In genomic region chr11:72570319-72570979, GRCm38 (mm10) we compare ENCODE assay signal across 8 mouse cellular contexts. TPM values are rescaled to one million over a fixed set of nuclear protein-coding genes. Genes with fewer than 3 reads are reported as not detected.
DNase-seq lines count a peak whose midpoint lies in the region; ATAC-seq lines count a peak whose summit lies in the region.

No protein-coding gene starts in this region.

- WGBS in hindbrain, embryonic 15.5 days: 4% methylated on average over 18 of the region's 18 CpGs

- H3K4me2 ChIP-seq in hindbrain, embryonic 15.5 days: peak overlapping the region; percentile 56

- H3K4me1 ChIP-seq in hindbrain, embryonic 15.5 days (replicated peaks): 0 out of 2 replicates have a peak, but pooled peaks cover 3% of the 10 kb centered on the region

- no peaks in the 10 kb centered on the region for H3K9me3 ChIP-seq in hindbrain, embryonic 15.5 days

- H3K9ac ChIP-seq in hindbrain, embryonic 15.5 days: peak overlapping the region; percentile 40

- H3K27me3 ChIP-seq in hindbrain, embryonic 15.5 days: no peaks in the 10 kb centered on the region

- ATAC-seq in hindbrain, embryonic 15.5 days (ENCODE audit: low FRiP score, low read depth): peak; percentile 86

- H3K36me3 ChIP-seq in hindbrain, embryonic 15.5 days: no peaks in the 10 kb centered on the region

- H3K4me3 ChIP-seq in hindbrain, embryonic 15.5 days: peak overlapping the region; percentile 35

- DNase-seq in WW6 (ENCODE audit: low read depth, low spot score): peak; percentile 77
- peak; percentile 81 to 88 for DNase-seq in cerebellum, postnatal 36 days
- DNase-seq in frontal cortex, postnatal 36 days (ENCODE audit: low spot score in 2 of 2): peak; percentile 84 to 85
- peak; percentile 76 to 78 for DNase-seq in layer of hippocampus, postnatal 36 days
- peak; percentile 91 for DNase-seq in lung, postnatal 36 days
- peak; percentile 95 for DNase-seq in retina, embryonic 14.5 days (ENCODE audit: low spot score)
- DNase-seq in thymus, postnatal 36 days: peak; percentile 76 to 79

- 0 out of 2 replicates have a peak overlapping the region, but pooled peaks have one; percentile 15 for H3K27ac ChIP-seq in hindbrain, embryonic 15.5 days (replicated peaks)

RNA-seq across cellular contexts. Expression of gene Spns3, which starts 20.1 kb away (rescaled TPM):
- 0.08 and 0.18 TPM in 2 replicates for polyA plus RNA-seq in hindbrain, embryonic 15.5 days (2015; fragmentation: Nextera tagmentation; extraction: Ambion mirVana)
- under 1 TPM; 0.25 to 0.30 TPM for total RNA-seq in layer of hippocampus, postnatal 36 days (2021)

RNA-seq across cellular contexts. Expression of gene Ube2g1, which starts 36.6 kb away (rescaled TPM):
- 84.5 and 85.2 TPM in 2 replicates for polyA plus RNA-seq in hindbrain, embryonic 15.5 days (2015; fragmentation: Nextera tagmentation; extraction: Ambion mirVana)
- 10 to 100 TPM; 47.7 to 49.7 TPM for total RNA-seq in layer of hippocampus, postnatal 36 days (2021)

Comparison
In these comparisons a context has a peak if more than half of its experiments do, and no peak if none do; other contexts are left out.
1. Peak in every context shown above with its lines: DNase-seq, ATAC-seq, H3K4me3 ChIP-seq and H3K27ac ChIP-seq.